Mouse (Mus musculus) forebrain, postnatal 0 days (tissue): ENCODE measurements around the gene Tmbim6. TPM values are rescaled to one million over a fixed set of nuclear protein-coding genes. Genes with fewer than 3 reads are reported as not detected.

Experiments used
- ATAC-seq: fragments of 200-750 bp; cut with Nextera tagmentation; 2 replicates; pipeline ENCODE4 v1.8.0; 2017; ENCODE audit warnings: mild to moderate bottlenecking, moderate library complexity
- DNase-seq: peaks from one replicate; pipeline ENCODE4 v3.0.0-alpha.2; 2015
- H3K27ac ChIP-seq: fragments of 300-500 bp; sonication (generic); 2 replicates; pipeline ENCODE4 v1.5.1; 2014; ENCODE audit warnings: low read depth, mild to moderate bottlenecking, antibody characterized with exemption, low read length, moderate library complexity, mixed read lengths
- H3K27me3 ChIP-seq: fragments of 300-500 bp; sonication (generic); 2 replicates; pipeline ENCODE4 v1.6.1; 2014; ENCODE audit warnings: mild to moderate bottlenecking, low read length, mixed read lengths; ENCODE audit not compliant: insufficient read depth
- H3K36me3 ChIP-seq: fragments of 300-500 bp; sonication (generic); 2 replicates; pipeline ENCODE4 v1.6.1; 2014; ENCODE audit warnings: mild to moderate bottlenecking, moderate library complexity; ENCODE audit not compliant: insufficient read depth
- H3K4me1 ChIP-seq: fragments of 300-500 bp; sonication (generic); 2 replicates; pipeline ENCODE4 v1.6.1; 2014; ENCODE audit warnings: antibody characterized with exemption; ENCODE audit not compliant: insufficient read depth
- H3K4me2 ChIP-seq: fragments of 300-500 bp; sonication (generic); 2 replicates; pipeline ENCODE4 v1.6.1; 2014; ENCODE audit warnings: low read depth, mild to moderate bottlenecking, moderate library complexity
- H3K4me3 ChIP-seq: fragments of 300-500 bp; sonication (generic); 2 replicates; pipeline ENCODE4 v1.5.1; 2014; ENCODE audit warnings: low read depth, low read length, mixed read lengths
- H3K9ac ChIP-seq: fragments of 300-500 bp; sonication (generic); 2 replicates; pipeline ENCODE4 v1.6.1; 2014; ENCODE audit warnings: mild to moderate bottlenecking
- H3K9me3 ChIP-seq: fragments of 300-500 bp; sonication (generic); 2 replicates; pipeline ENCODE4 v1.6.1; 2016; ENCODE audit warnings: low read length
- CTCF ChIP-seq: sonication (generic); IDR thresholded peaks from 2 replicates; pipeline ENCODE4 v1.5.1; 2016; ENCODE audit warnings: antibody characterized with exemption, control low read depth, low read depth
- WGBS: fragments of 180-500 bp; shearing (Covaris S2); extraction: QIAGEN DNeasy Blood & Tissue Kit; methylation state at CpG from one replicate; pipeline ENCODE4 v1.1.7; 2014; 5-methylcytosine and 5-hydroxymethylcytosine counted together
- polyA plus RNA-seq: library from polyadenylated mRNA; unstranded; fragments of >200 nt; fragmentation: Nextera tagmentation; extraction: Ambion mirVana; gene quantifications from 2 replicates; pipeline ENCODE4 v1.2.1, GENCODE M21; 2015
- total RNA-seq: library from RNA; depleted of rRNA; stranded (reverse); fragments of >200 nt; gene quantifications from 2 replicates; pipeline ENCODE4 v1.2.3, GENCODE M21; 2014

Tmbim6 gene
- total and polyA plus RNA-seq, 2 experiments from 2014 or later = 234 to 312 TPM

DNA sequence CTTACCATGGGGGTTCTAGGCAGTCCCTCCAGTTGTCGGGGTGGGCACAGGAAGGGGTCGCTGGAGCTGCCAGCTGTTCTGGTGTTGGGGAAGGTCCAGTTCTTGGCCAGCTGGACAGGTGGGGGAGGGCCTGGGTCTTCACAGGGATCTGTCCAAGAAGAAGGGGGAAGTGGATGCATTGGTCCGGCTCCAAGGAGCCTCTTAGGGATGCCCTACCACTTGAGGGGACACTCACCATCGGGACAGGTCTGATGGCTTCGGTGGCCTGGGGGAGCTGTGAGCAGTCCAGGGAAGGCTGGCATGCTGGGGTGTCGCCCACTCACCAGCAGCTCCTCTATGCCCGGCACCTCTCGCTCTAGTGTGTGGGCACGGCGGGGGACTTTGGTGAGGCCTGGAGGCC lies 30.4 kb downstream of the Tmbim6 start:
- Histone ChIP-seq H3K36me3 (peaks cover 58% of the 10 kb centered on the region), H3K9ac (no peak overlapping the region), H3K9me3 (no peaks in the 10 kb centered on the region), H3K4me2 (no peak overlapping the region), H3K27ac (no peak overlapping the region), H3K4me1 (no peaks in the 10 kb centered on the region), H3K4me3 (no peak overlapping the region), H3K27me3 (no peaks in the 10 kb centered on the region)
- DNase-seq (no peak), ATAC-seq (no peak)
- WGBS = 95% methylated on average over 10 of the region's 10 CpGs
- no peak for TF ChIP-seq CTCF

DNA sequence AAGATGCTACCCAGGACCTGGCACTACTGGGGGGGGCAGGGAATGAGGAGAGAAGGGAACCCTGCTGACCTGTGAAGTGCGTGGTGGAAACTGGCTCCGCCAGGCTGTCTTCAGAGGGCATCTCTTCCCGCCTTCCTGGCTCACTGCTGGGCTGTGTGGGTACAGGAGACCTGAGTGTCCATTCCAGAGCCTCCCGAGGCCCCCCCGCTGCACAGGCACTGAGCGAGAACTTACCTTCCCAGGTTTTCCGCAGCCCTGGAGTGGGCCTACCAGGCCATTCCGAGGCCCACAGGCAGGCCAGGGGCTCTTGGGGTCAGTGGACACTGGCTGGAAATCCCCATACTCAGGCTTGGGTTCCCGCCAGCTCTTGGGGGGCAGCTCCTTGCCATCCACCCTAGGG lies 31.2 kb downstream of the Tmbim6 start:
- H3K9me3 ChIP-seq = no peaks in the 10 kb centered on the region
- no peak overlapping the region for H3K4me3 ChIP-seq
- no peaks in the 10 kb centered on the region for H3K4me1 ChIP-seq
- DNase-seq (no peak), ATAC-seq (no peak)
- H3K27ac ChIP-seq = no peak overlapping the region
- H3K36me3 ChIP-seq = peaks cover 62% of the 10 kb centered on the region
- no peak overlapping the region for H3K9ac ChIP-seq
- 93% methylated on average over 9 of the region's 9 CpGs for WGBS
- H3K27me3 ChIP-seq = no peaks in the 10 kb centered on the region
- no peak for TF ChIP-seq CTCF
- H3K4me2 ChIP-seq = no peak overlapping the region

DNA sequence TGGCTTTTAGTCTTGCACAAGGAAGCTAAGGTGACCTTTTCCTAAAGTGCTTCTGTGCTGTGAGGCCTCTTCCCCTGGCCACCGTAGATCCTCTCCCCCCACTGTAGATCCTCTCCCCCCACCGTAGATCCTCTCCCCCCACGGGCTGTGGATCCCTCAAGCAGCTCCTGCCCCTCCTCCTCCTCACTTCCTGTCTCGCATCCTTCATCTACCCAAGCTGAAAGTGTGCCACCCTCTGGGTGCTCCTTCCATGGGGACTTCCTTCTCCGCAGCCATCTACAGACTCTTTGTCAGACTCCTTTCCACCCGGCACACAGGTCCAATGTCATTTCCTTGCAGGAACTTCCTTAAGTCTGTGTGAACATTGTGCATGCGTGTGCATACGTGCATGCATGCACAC lies 37.7 kb downstream of the Tmbim6 start:
- TF ChIP-seq CTCF = no peak
- 89% methylated on average over 8 of the region's 8 CpGs for WGBS
- no peak overlapping the region for H3K4me3 ChIP-seq
- H3K4me1 ChIP-seq = no peaks in the 10 kb centered on the region
- H3K9ac ChIP-seq = no peak overlapping the region
- H3K27ac ChIP-seq = no peak overlapping the region
- H3K9me3 ChIP-seq = no peaks in the 10 kb centered on the region
- peaks cover 61% of the 10 kb centered on the region for H3K36me3 ChIP-seq
- H3K4me2 ChIP-seq = no peak overlapping the region
- DNase-seq = no peak
- no peak for ATAC-seq
- no peaks in the 10 kb centered on the region for H3K27me3 ChIP-seq

DNA sequence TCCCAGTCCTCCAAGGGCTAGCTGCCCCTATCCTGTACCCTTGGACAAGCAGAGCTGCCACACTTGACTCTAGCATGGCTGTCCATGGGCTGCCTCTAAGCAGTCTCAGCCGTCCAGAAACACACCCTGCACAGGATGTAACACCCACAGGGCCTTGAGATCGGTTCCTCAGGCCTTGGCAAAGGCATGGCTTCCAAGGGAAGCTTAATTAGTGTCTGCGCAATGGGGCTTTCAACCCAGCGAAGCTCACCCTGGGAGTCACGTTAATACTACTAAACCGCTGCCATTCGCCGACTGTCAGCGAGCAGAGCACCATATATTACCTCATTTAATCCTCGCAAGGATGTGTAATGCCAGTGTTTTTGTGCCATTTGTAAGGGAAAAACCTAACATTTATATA lies 38.4 kb downstream of the Tmbim6 start:
- no peak for ATAC-seq
- H3K36me3 ChIP-seq = peaks cover 54% of the 10 kb centered on the region
- no peak for TF ChIP-seq CTCF

DNA sequence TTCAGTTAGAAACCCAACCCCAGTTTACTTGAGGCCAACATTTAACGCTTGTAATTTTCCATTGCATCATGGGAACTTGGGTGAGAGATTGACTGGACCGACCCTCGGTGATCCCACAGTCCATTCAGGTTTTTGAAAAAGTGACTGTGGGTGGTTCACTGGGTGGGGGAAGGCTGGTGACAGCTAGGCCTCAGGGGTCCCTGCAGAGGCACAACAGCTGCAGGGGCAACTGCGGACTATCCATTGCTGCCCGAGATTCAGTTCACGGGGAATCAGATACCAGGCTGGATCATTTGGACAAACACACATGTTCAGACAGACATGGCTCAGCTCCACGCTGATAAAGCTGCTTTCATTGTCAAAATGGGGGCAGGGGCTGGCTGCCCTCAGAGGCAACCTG lies 38.8 kb downstream of the Tmbim6 start:
- ATAC-seq (no peak), DNase-seq (no peak)
- Histone ChIP-seq H3K9ac (no peak overlapping the region), H3K4me1 (no peaks in the 10 kb centered on the region), H3K4me2 (no peak overlapping the region), H3K36me3 (peaks cover 50% of the 10 kb centered on the region), H3K4me3 (no peak overlapping the region), H3K27ac (no peak overlapping the region), H3K27me3 (no peaks in the 10 kb centered on the region), H3K9me3 (no peaks in the 10 kb centered on the region)
- 81% methylated on average over 7 of the region's 7 CpGs for WGBS
- no peak for TF ChIP-seq CTCF

More for the DNA sequence above, 38.4 kb downstream of the Tmbim6 start:
- DNase-seq = no peak
- H3K9ac ChIP-seq = no peak overlapping the region
- WGBS = 82% methylated on average over 10 of the region's 10 CpGs
- H3K27ac ChIP-seq = no peak overlapping the region
- H3K27me3 ChIP-seq = no peaks in the 10 kb centered on the region
- no peaks in the 10 kb centered on the region for H3K4me1 ChIP-seq
- no peak overlapping the region for H3K4me2 ChIP-seq
- no peaks in the 10 kb centered on the region for H3K9me3 ChIP-seq
- no peak overlapping the region for H3K4me3 ChIP-seq

DNA sequence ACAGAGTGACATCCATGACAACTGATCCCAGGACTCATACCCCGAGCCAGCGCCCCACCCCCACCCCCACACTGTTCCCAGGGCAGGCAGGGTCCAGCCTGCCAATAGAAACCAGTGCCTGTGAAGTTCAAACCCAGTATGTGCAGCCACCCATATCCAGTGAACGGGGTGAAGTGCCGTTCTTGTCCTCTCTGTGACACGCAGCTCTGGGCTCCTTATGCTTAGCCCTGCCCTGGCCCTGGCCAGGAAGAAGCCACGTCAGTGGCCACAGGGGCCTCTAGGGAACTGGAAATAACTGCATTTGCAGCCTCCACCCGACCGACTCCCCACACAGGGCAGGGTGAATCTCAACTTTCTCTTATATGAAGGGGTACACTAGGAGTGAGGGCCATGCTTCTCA lies 39.3 kb downstream of the Tmbim6 start:
- DNase-seq (no peak), ATAC-seq (no peak)
- TF ChIP-seq CTCF = no peak
- Histone ChIP-seq H3K27me3 (no peaks in the 10 kb centered on the region), H3K4me3 (no peak overlapping the region), H3K36me3 (peaks cover 45% of the 10 kb centered on the region), H3K9me3 (no peaks in the 10 kb centered on the region), H3K27ac (no peak overlapping the region), H3K9ac (no peak overlapping the region), H3K4me1 (no peaks in the 10 kb centered on the region), H3K4me2 (no peak overlapping the region)
- 88% methylated on average over 8 of the region's 8 CpGs for WGBS

DNA sequence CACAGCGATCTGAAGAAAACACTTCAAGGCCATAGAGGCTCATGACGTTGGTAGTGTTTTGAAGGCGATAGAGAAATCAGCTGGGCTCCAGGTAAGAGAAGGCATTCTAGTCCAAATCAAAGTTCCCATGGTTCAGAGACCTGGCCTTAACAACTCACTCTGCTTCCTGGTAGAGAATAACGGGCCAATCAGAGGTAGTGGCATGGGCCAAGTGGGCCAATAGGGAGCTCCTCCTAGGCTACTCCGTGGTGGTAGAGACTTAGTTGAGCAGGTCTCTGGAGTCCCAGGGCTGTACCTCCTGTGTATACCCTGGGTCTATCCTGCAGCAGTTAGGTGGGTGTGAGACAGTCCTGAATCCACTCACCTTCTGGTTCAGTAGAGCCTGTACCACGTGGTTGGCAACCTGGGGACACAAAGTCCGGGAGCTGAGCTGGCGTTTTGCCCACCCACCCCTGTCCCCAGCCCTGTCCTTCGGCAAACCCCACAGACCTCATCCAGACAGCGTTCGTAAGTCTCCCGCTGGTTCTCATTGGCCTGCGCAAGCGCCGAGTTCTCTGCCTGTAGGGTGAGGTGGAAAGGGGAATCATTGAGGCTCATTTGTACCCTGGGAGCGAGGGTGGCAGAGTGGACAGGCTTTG lies 40.5 kb downstream of the Tmbim6 start:
- Histone ChIP-seq H3K27me3 (no peaks in the 10 kb centered on the region), H3K36me3 (peaks cover 42% of the 10 kb centered on the region), H3K9ac (no peak overlapping the region), H3K4me1 (no peaks in the 10 kb centered on the region), H3K9me3 (no peaks in the 10 kb centered on the region), H3K27ac (no peak overlapping the region), H3K4me2 (no peak overlapping the region), H3K4me3 (no peak overlapping the region)
- WGBS = 89% methylated on average over 16 of the region's 16 CpGs
- no peak for TF ChIP-seq CTCF
- DNase-seq (no peak), ATAC-seq (no peak)
